Mouse (Mus musculus) neural tube, embryonic 13.5 days (tissue): ENCODE measurements around the gene Slc25a42. TPM values are rescaled to one million over a fixed set of nuclear protein-coding genes. Genes with fewer than 3 reads are reported as not detected.

Source experiments
- ATAC-seq: fragments of 200-750 bp; cut with Nextera tagmentation; 2 replicates; pipeline ENCODE4 v1.8.0; 2017; ENCODE audit warnings: low read depth, mild to moderate bottlenecking, moderate TSS enrichment, moderate library complexity
- H3K27ac ChIP-seq: fragments of 300-500 bp; sonication (generic); replicated peaks from 2 replicates; pipeline ENCODE4 v1.5.1; 2015; ENCODE audit warnings: moderate library complexity, mild to moderate bottlenecking, inconsistent platforms
- H3K27me3 ChIP-seq: fragments of 300-500 bp; sonication (generic); 2 replicates; pipeline ENCODE4 v1.6.1; 2015; ENCODE audit warnings: mild to moderate bottlenecking, inconsistent platforms
- H3K36me3 ChIP-seq: fragments of 300-500 bp; sonication (generic); 2 replicates; pipeline ENCODE4 v1.6.1; 2015; ENCODE audit warnings: mild to moderate bottlenecking, inconsistent platforms
- H3K4me1 ChIP-seq: fragments of 300-500 bp; sonication (generic); replicated peaks from 2 replicates; pipeline ENCODE4 v1.6.1; 2015; ENCODE audit warnings: inconsistent platforms
- H3K4me2 ChIP-seq: fragments of 300-500 bp; sonication (generic); 2 replicates; pipeline ENCODE4 v1.6.1; 2015; ENCODE audit warnings: inconsistent platforms, mild to moderate bottlenecking, moderate library complexity
- H3K4me3 ChIP-seq: fragments of 300-500 bp; sonication (generic); 2 replicates; pipeline ENCODE4 v1.5.1; 2015; ENCODE audit warnings: mild to moderate bottlenecking, inconsistent platforms
- H3K9ac ChIP-seq: fragments of 300-500 bp; sonication (generic); 2 replicates; pipeline ENCODE4 v1.6.1; 2015; ENCODE audit warnings: moderate library complexity, mild to moderate bottlenecking, inconsistent platforms
- H3K9me3 ChIP-seq: fragments of 300-500 bp; sonication (generic); 2 replicates; pipeline ENCODE4 v1.6.1; 2016; ENCODE audit warnings: inconsistent platforms
- WGBS: fragments of 180-500 bp; shearing (Covaris S2); methylation state at CpG from one replicate; pipeline ENCODE4 v1.1.7; 2015; 5-methylcytosine and 5-hydroxymethylcytosine counted together
- polyA plus RNA-seq: library from polyadenylated mRNA; unstranded; fragments of >200 nt; fragmentation: Nextera tagmentation; extraction: Ambion mirVana; gene quantifications from 2 replicates; pipeline ENCODE4 v1.2.1, GENCODE M21; 2015

The Slc25a42 gene
- polyA plus RNA-seq, 1 experiment from 2014 or later = 6.4 TPM

GRCm38 (mm10) chr8:70211726-70212111 lies 386 bp downstream of the Slc25a42 start:
- Histone ChIP-seq H3K4me1 (peaks cover 19% of the 10 kb centered on the region), H3K4me2 (peak overlapping the region; percentile 96), H3K9ac (peak overlapping the region; percentile 81), H3K9me3 (no peaks in the 10 kb centered on the region), H3K27ac (peak overlapping the region; percentile 76), H3K4me3 (peak overlapping the region; percentile 74), H3K36me3 (no peaks in the 10 kb centered on the region), H3K27me3 (peaks cover 17% of the 10 kb centered on the region)
- no peak for ATAC-seq
- WGBS = 2% methylated on average over 31 of the region's 31 CpGs

- Histone ChIP-seq H3K4me2 (peak overlapping the region; percentile 96), H3K27me3 (peaks cover 17% of the 10 kb centered on the region), H3K9me3 (no peaks in the 10 kb centered on the region), H3K27ac (no peak overlapping the region), H3K4me1 (peaks cover 19% of the 10 kb centered on the region), H3K9ac (peak overlapping the region; percentile 81), H3K36me3 (no peaks in the 10 kb centered on the region), H3K4me3 (peak overlapping the region; percentile 74)
- no peak for ATAC-seq
- 67% methylated on average over 1 of the region's 1 CpGs for WGBS
Measured at GRCm38 (mm10) chr8:70211275-70211674, 830 bp downstream of the Slc25a42 start.

- Histone ChIP-seq H3K4me2 (peak overlapping the region; percentile 96; the same call in 1 of the 2 replicates), H3K4me1 (peaks cover 19% of the 10 kb centered on the region), H3K27ac (no peak overlapping the region), H3K36me3 (no peaks in the 10 kb centered on the region), H3K27me3 (peaks cover 17% of the 10 kb centered on the region), H3K9me3 (no peaks in the 10 kb centered on the region), H3K9ac (peak overlapping the region; percentile 42; the same call in 1 of the 2 replicates), H3K4me3 (no peak overlapping the region)
- no peak for ATAC-seq
- 23% methylated on average over 8 of the region's 8 CpGs for WGBS
Measured at GRCm38 (mm10) chr8:70210538-70210937, 1.6 kb downstream of the Slc25a42 start.

- Histone ChIP-seq H3K4me2 (no peak overlapping the region), H3K27me3 (peaks cover 17% of the 10 kb centered on the region), H3K27ac (no peak overlapping the region), H3K9me3 (no peaks in the 10 kb centered on the region), H3K4me1 (peaks cover 17% of the 10 kb centered on the region), H3K36me3 (no peaks in the 10 kb centered on the region), H3K9ac (peak overlapping the region; percentile 6; the same call in 1 of the 2 replicates), H3K4me3 (no peak overlapping the region)
- no peak for ATAC-seq
- WGBS = 71% methylated on average over 1 of the region's 1 CpGs
Measured at GRCm38 (mm10) chr8:70208130-70208529, 4.0 kb downstream of the Slc25a42 start.

- H3K36me3 ChIP-seq = no peaks in the 10 kb centered on the region
- H3K27me3 ChIP-seq = peaks cover 1% of the 10 kb centered on the region
- no peak for ATAC-seq
- H3K27ac ChIP-seq = no peak overlapping the region
- no peak overlapping the region for H3K4me2 ChIP-seq
- H3K9me3 ChIP-seq = no peaks in the 10 kb centered on the region
- WGBS = 74% methylated on average over 1 of the region's 1 CpGs
- H3K9ac ChIP-seq = no peak overlapping the region
- no peak overlapping the region for H3K4me3 ChIP-seq
- 0 out of 2 replicates have a peak, but pooled peaks cover 7% of the 10 kb centered on the region for H3K4me1 ChIP-seq
Measured at GRCm38 (mm10) chr8:70204757-70205156, 7.3 kb downstream of the Slc25a42 start.

GRCm38 (mm10) chr8:70203072-70203471 lies 9.0 kb downstream of the Slc25a42 start:
- H3K27me3 ChIP-seq = no peaks in the 10 kb centered on the region
- ATAC-seq = no peak
- WGBS = 67% methylated on average over 4 of the region's 4 CpGs
- no peak overlapping the region for H3K9ac ChIP-seq
- H3K27ac ChIP-seq = no peak overlapping the region
- H3K9me3 ChIP-seq = no peaks in the 10 kb centered on the region
- H3K4me2 ChIP-seq = no peak overlapping the region
- H3K4me1 ChIP-seq = peaks cover 7% of the 10 kb centered on the region; the same call in 1 of the 2 replicates
- no peaks in the 10 kb centered on the region for H3K36me3 ChIP-seq
- no peak overlapping the region for H3K4me3 ChIP-seq

GRCm38 (mm10) chr8:70201417-70201816 lies 10.7 kb downstream of the Slc25a42 start:
- H3K27me3 ChIP-seq = no peaks in the 10 kb centered on the region
- H3K4me2 ChIP-seq = no peak overlapping the region
- no peaks in the 10 kb centered on the region for H3K36me3 ChIP-seq
- 89% methylated on average over 3 of the region's 3 CpGs for WGBS
- no peak overlapping the region for H3K4me3 ChIP-seq
- no peak overlapping the region for H3K9ac ChIP-seq
- no peaks in the 10 kb centered on the region for H3K9me3 ChIP-seq
- H3K27ac ChIP-seq = no peak overlapping the region
- no peak for ATAC-seq
- H3K4me1 ChIP-seq = peaks cover 7% of the 10 kb centered on the region; the same call in 1 of the 2 replicates

- Histone ChIP-seq H3K4me3 (no peak overlapping the region), H3K9ac (no peak overlapping the region), H3K27ac (no peak overlapping the region), H3K9me3 (no peaks in the 10 kb centered on the region), H3K36me3 (no peaks in the 10 kb centered on the region), H3K27me3 (no peaks in the 10 kb centered on the region), H3K4me1 (peaks cover 7% of the 10 kb centered on the region; the same call in 1 of the 2 replicates), H3K4me2 (no peak overlapping the region)
- no peak for ATAC-seq
- 77% methylated on average over 5 of the region's 5 CpGs for WGBS
Measured at GRCm38 (mm10) chr8:70200098-70200681, 11.9 kb downstream of the Slc25a42 start.

GRCm38 (mm10) chr8:70197603-70198002 lies 14.5 kb downstream of the Slc25a42 start:
- no peaks in the 10 kb centered on the region for H3K27me3 ChIP-seq
- H3K4me1 ChIP-seq = peaks cover 7% of the 10 kb centered on the region; the same call in 1 of the 2 replicates
- no peaks in the 10 kb centered on the region for H3K9me3 ChIP-seq
- no peak overlapping the region for H3K27ac ChIP-seq
- no peak overlapping the region for H3K4me3 ChIP-seq
- H3K9ac ChIP-seq = peak overlapping the region; percentile 32; the same call in 1 of the 2 replicates
- WGBS = 54% methylated on average over 7 of the region's 7 CpGs
- no peak for ATAC-seq
- H3K36me3 ChIP-seq = 0 out of 2 replicates have a peak, but pooled peaks cover 2% of the 10 kb centered on the region
- H3K4me2 ChIP-seq = no peak overlapping the region

GRCm38 (mm10) chr8:70195762-70196161 lies 16.3 kb downstream of the Slc25a42 start:
- Histone ChIP-seq H3K27me3 (no peaks in the 10 kb centered on the region), H3K9me3 (no peaks in the 10 kb centered on the region), H3K36me3 (0 out of 2 replicates have a peak, but pooled peaks cover 2% of the 10 kb centered on the region), H3K9ac (no peak overlapping the region), H3K4me1 (peaks cover 12% of the 10 kb centered on the region), H3K4me3 (no peak overlapping the region), H3K4me2 (no peak overlapping the region), H3K27ac (no peak overlapping the region)
- WGBS = 86% methylated on average over 2 of the region's 2 CpGs
- ATAC-seq = no peak

- H3K27ac ChIP-seq = no peak overlapping the region
- H3K36me3 ChIP-seq = peaks cover 2% of the 10 kb centered on the region; the same call in 1 of the 2 replicates
- no peak for ATAC-seq
- H3K4me3 ChIP-seq = no peak overlapping the region
- WGBS = 76% methylated on average over 3 of the region's 3 CpGs
- H3K4me1 ChIP-seq = peaks cover 9% of the 10 kb centered on the region
- no peaks in the 10 kb centered on the region for H3K27me3 ChIP-seq
- H3K9me3 ChIP-seq = no peaks in the 10 kb centered on the region
- H3K9ac ChIP-seq = no peak overlapping the region
- H3K4me2 ChIP-seq = no peak overlapping the region
Measured at GRCm38 (mm10) chr8:70194191-70194590, 17.9 kb downstream of the Slc25a42 start.

GRCm38 (mm10) chr8:70193238-70193637 lies 18.9 kb downstream of the Slc25a42 start:
- Histone ChIP-seq H3K9ac (no peak overlapping the region), H3K27ac (no peak overlapping the region), H3K4me2 (no peak overlapping the region), H3K4me3 (no peak overlapping the region), H3K4me1 (peaks cover 9% of the 10 kb centered on the region), H3K9me3 (no peaks in the 10 kb centered on the region), H3K36me3 (peaks cover 5% of the 10 kb centered on the region; the same call in 1 of the 2 replicates), H3K27me3 (no peaks in the 10 kb centered on the region)
- no peak for ATAC-seq
- 50% methylated on average over 5 of the region's 5 CpGs for WGBS

GRCm38 (mm10) chr8:70188707-70189106 lies 23.4 kb downstream of the Slc25a42 start:
- no peaks in the 10 kb centered on the region for H3K27me3 ChIP-seq
- H3K9me3 ChIP-seq = no peaks in the 10 kb centered on the region
- WGBS = 77% methylated on average over 7 of the region's 7 CpGs
- ATAC-seq = no peak
- H3K4me3 ChIP-seq = no peak overlapping the region
- H3K4me1 ChIP-seq = peaks cover 9% of the 10 kb centered on the region
- H3K27ac ChIP-seq = no peak overlapping the region
- H3K4me2 ChIP-seq = no peak overlapping the region
- H3K36me3 ChIP-seq = peaks cover 9% of the 10 kb centered on the region
- H3K9ac ChIP-seq = no peak overlapping the region
